Mouse (Mus musculus) naive thymus-derived CD4-positive, alpha-beta T cell, adult 5 months (primary cell): ENCODE measurements around the gene Cpa1. TPM values are rescaled to one million over a fixed set of nuclear protein-coding genes. Genes with fewer than 3 reads are reported as not detected.

Source experiments
- polyA plus RNA-seq: library from polyadenylated mRNA; unstranded; fragments of 100-300 nt; shearing (Covaris generic); gene quantifications from one replicate; pipeline ENCODE4 v1.2.1, GENCODE M21; 2017

Gene Cpa1
- not detected for polyA plus RNA-seq

GRCm38 (mm10) chr6:30638674-30639268, at the start of gene Cpa1:
TSS of gene Cpa1 (plus strand) at chr6:30639218.

DNA sequence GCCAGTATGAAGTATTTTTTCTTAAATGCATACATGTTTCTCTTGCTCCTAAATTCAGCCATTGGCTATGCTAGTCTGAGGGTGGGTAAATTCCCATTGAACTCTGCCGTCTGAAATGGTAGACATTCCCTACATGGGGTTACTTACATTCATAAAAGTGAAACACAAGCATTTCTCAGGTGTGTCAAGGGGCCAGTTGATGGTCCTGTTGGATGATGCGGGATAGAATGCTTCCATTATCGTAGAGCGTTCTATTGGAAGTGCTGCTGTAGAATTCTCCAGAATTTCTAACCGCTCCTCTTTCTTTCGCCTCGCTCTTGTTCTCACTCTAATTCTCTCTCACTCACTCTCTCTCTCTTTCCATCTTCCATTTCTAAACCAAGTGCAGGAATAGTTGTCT, 28.3 kb upstream of the Cpa1 start, which contains the start of gene Cpa5:
TSS of gene Cpa5 (plus strand) at position 301 of the 400 bp plus-strand sequence.

GRCm38 (mm10) chr6:30693350-30693991, 54.5 kb downstream of the Cpa1 start, which contains the start of gene Cep41:
TSS of gene Cep41 (minus strand) at chr6:30693749.

Other genes starting within 250 kb of the Cpa1 start
- 51.4 TPM for gene Zc3hc1, start 248.2 kb upstream of the Cpa1 start, polyA plus RNA-seq
- gene Klhdc10, start 237.3 kb upstream of the Cpa1 start, polyA plus RNA-seq: 18.6 TPM
- gene Tmem209, start 129.4 kb upstream of the Cpa1 start, polyA plus RNA-seq: 39.1 TPM
- not detected for gene Ssmem1, start 129.4 kb upstream of the Cpa1 start, polyA plus RNA-seq
- not detected for gene Cpa2, start 97.6 kb upstream of the Cpa1 start, polyA plus RNA-seq
- not detected for gene Cpa4, start 70.8 kb upstream of the Cpa1 start, polyA plus RNA-seq
- gene Cpa5, start 28.2 kb upstream of the Cpa1 start, polyA plus RNA-seq: not detected
- gene Cep41, start 54.5 kb downstream of the Cpa1 start, polyA plus RNA-seq: 6.2 TPM
- not detected for gene Mest, start 84.3 kb downstream of the Cpa1 start, polyA plus RNA-seq